Mouse (Mus musculus) heart, postnatal 0 days (tissue): ENCODE results near the gene Mns1. TPM values are rescaled to one million over a fixed set of nuclear protein-coding genes. Genes with fewer than 3 reads are reported as not detected.

ENCODE experiments used
- ATAC-seq: fragments of 200-750 bp; cut with Nextera tagmentation; 2 replicates; pipeline ENCODE4 v1.8.0; 2017; ENCODE audit warnings: low read depth, moderate number of reproducible peaks, moderate library complexity; ENCODE audit not compliant: insufficient read depth
- DNase-seq: peaks from one replicate; pipeline ENCODE4 v3.0.0-alpha.2; 2016; ENCODE audit warnings: low spot score
- H3K27ac ChIP-seq: fragments of 300-500 bp; sonication (generic); 2 replicates; pipeline ENCODE4 v1.5.1; 2014; ENCODE audit warnings: low read depth, mild to moderate bottlenecking
- H3K27me3 ChIP-seq: fragments of 300-500 bp; sonication (generic); 2 replicates; pipeline ENCODE4 v1.6.1; 2014; ENCODE audit warnings: low read length, mixed read lengths; ENCODE audit not compliant: control insufficient read depth, insufficient read depth
- H3K36me3 ChIP-seq: fragments of 300-500 bp; sonication (generic); replicated peaks from 2 replicates; pipeline ENCODE4 v1.6.1; 2014; ENCODE audit warnings: low read length, mixed read lengths; ENCODE audit not compliant: control insufficient read depth, insufficient read depth
- H3K4me1 ChIP-seq: fragments of 300-500 bp; sonication (generic); 2 replicates; pipeline ENCODE4 v1.6.1; 2014; ENCODE audit warnings: antibody characterized with exemption; ENCODE audit not compliant: control insufficient read depth, insufficient read depth
- H3K4me2 ChIP-seq: fragments of 300-500 bp; sonication (generic); 2 replicates; pipeline ENCODE4 v1.6.1; 2014; ENCODE audit warnings: low read depth, mild to moderate bottlenecking, low read length, moderate library complexity
- H3K4me3 ChIP-seq: fragments of 300-500 bp; sonication (generic); 2 replicates; pipeline ENCODE4 v1.5.1; 2014; ENCODE audit warnings: low read depth, low read length
- H3K9ac ChIP-seq: fragments of 300-500 bp; sonication (generic); replicated peaks from 2 replicates; pipeline ENCODE4 v1.6.1; 2014; ENCODE audit warnings: low read depth, low read length, mixed read lengths
- H3K9me3 ChIP-seq: fragments of 300-500 bp; sonication (generic); replicated peaks from 2 replicates; pipeline ENCODE4 v1.6.1; 2016; ENCODE audit warnings: low read length; ENCODE audit not compliant: control insufficient read depth
- CTCF ChIP-seq: IDR thresholded peaks from 2 replicates; pipeline ENCODE4 v1.5.1; 2016; ENCODE audit warnings: antibody characterized with exemption, control low read depth, low read depth
- EP300 ChIP-seq: IDR thresholded peaks from 2 replicates; pipeline ENCODE4 v1.6.1; 2016; ENCODE audit warnings: antibody characterized with exemption, low read depth
- WGBS: fragments of 180-500 bp; shearing (Covaris S2); extraction: QIAGEN DNeasy Blood & Tissue Kit; methylation state at CpG from one replicate; pipeline ENCODE4 v1.1.7; 2014; 5-methylcytosine and 5-hydroxymethylcytosine counted together
- polyA plus RNA-seq: library from polyadenylated mRNA; unstranded; fragments of >200 nt; fragmentation: Nextera tagmentation; extraction: Ambion mirVana; gene quantifications from 2 replicates; pipeline ENCODE4 v1.2.1, GENCODE M21; 2015
- total RNA-seq: library from RNA; depleted of rRNA; stranded (reverse); fragments of >200 nt; gene quantifications from 2 replicates; pipeline ENCODE4 v1.2.3, GENCODE M21; 2014; ENCODE audit warnings: low replicate concordance

Mns1 gene
- total and polyA plus RNA-seq, 2 experiments from 2014 or later = 1.1 to 5.1 TPM

- DNase-seq (no peak), ATAC-seq (no peak)
- H3K27ac ChIP-seq = no peak overlapping the region
- H3K4me1 ChIP-seq = no peaks in the 10 kb centered on the region
- 77% methylated on average over 3 of the region's 3 CpGs for WGBS
- no peaks in the 10 kb centered on the region for H3K36me3 ChIP-seq
- no peak overlapping the region for H3K4me2 ChIP-seq
- no peak overlapping the region for H3K4me3 ChIP-seq
- no peak overlapping the region for H3K9ac ChIP-seq
- no peaks in the 10 kb centered on the region for H3K27me3 ChIP-seq
- H3K9me3 ChIP-seq = no peaks in the 10 kb centered on the region
- TF ChIP-seq EP300 (no peak), CTCF (no peak)
Measured at GRCm38 (mm10) chr9:72404934-72405333, 32.9 kb upstream of the Mns1 start.

GRCm38 (mm10) chr9:72405882-72406638 lies 31.8 kb upstream of the Mns1 start:
- DNase-seq (no peak), ATAC-seq (no peak)
- Histone ChIP-seq H3K4me1 (no peaks in the 10 kb centered on the region), H3K9me3 (no peaks in the 10 kb centered on the region), H3K4me3 (no peak overlapping the region), H3K9ac (no peak overlapping the region), H3K27ac (no peak overlapping the region), H3K4me2 (no peak overlapping the region), H3K27me3 (no peaks in the 10 kb centered on the region), H3K36me3 (no peaks in the 10 kb centered on the region)
- TF ChIP-seq EP300 (no peak), CTCF (no peak)
- WGBS = 69% methylated on average over 9 of the region's 9 CpGs

- TF ChIP-seq EP300 (no peak), CTCF (peak; percentile 93)
- ATAC-seq = peak; percentile 89
- no peaks in the 10 kb centered on the region for H3K36me3 ChIP-seq
- no peak overlapping the region for H3K27ac ChIP-seq
- peak overlapping the region; percentile 49 for H3K4me3 ChIP-seq
- 4% methylated on average over 12 of the region's 12 CpGs for WGBS
- peak overlapping the region; percentile 66 for H3K4me2 ChIP-seq
- H3K9me3 ChIP-seq = no peaks in the 10 kb centered on the region
- no peaks in the 10 kb centered on the region for H3K4me1 ChIP-seq
- peak; percentile 79 for DNase-seq
- H3K27me3 ChIP-seq = no peaks in the 10 kb centered on the region
- H3K9ac ChIP-seq = peak overlapping the region; percentile 50; the same call in 1 of the 2 replicates
Measured at GRCm38 (mm10) chr9:72408131-72408586, 29.7 kb upstream of the Mns1 start.

GRCm38 (mm10) chr9:72409381-72410225 lies 28.2 kb upstream of the Mns1 start:
- H3K4me3 ChIP-seq = no peak overlapping the region
- WGBS = 20% methylated on average over 15 of the region's 15 CpGs
- no peaks in the 10 kb centered on the region for H3K36me3 ChIP-seq
- H3K9ac ChIP-seq = no peak overlapping the region
- no peak overlapping the region for H3K27ac ChIP-seq
- H3K4me2 ChIP-seq = no peak overlapping the region
- no peaks in the 10 kb centered on the region for H3K9me3 ChIP-seq
- no peak; the same call in 1 of the 2 replicates for ATAC-seq
- no peaks in the 10 kb centered on the region for H3K27me3 ChIP-seq
- DNase-seq = peak; percentile 11
- H3K4me1 ChIP-seq = no peaks in the 10 kb centered on the region
- TF ChIP-seq EP300 = no peak
- no peak for TF ChIP-seq CTCF

- TF ChIP-seq CTCF (peak; percentile 40; the same call in 1 of the 2 replicates), EP300 (no peak)
- Histone ChIP-seq H3K27me3 (no peaks in the 10 kb centered on the region), H3K4me1 (no peaks in the 10 kb centered on the region), H3K4me2 (no peak overlapping the region), H3K4me3 (no peak overlapping the region), H3K27ac (no peak overlapping the region), H3K9me3 (no peaks in the 10 kb centered on the region), H3K36me3 (no peaks in the 10 kb centered on the region), H3K9ac (no peak overlapping the region)
- ATAC-seq (no peak), DNase-seq (no peak)
- WGBS = 58% methylated on average over 2 of the region's 2 CpGs
Measured at GRCm38 (mm10) chr9:72411746-72412145, 26.1 kb upstream of the Mns1 start.
